Mouse (Mus musculus) kidney, embryonic 15.5 days (tissue): ENCODE data around the gene Eid2. TPM values are rescaled to one million over a fixed set of nuclear protein-coding genes. Genes with fewer than 3 reads are reported as not detected.
"Not testable (repeated sequence)": the region's sequence is repeated elsewhere in the genome, so short reads cannot be mapped to it uniquely, and the experiment has no call there.

Experiments used
- ATAC-seq: fragments of 200-750 bp; cut with Nextera tagmentation; replicated peaks from 2 replicates; pipeline ENCODE4 v1.8.0; 2017; ENCODE audit warnings: moderate TSS enrichment; ENCODE audit not compliant: low FRiP score
- H3K27ac ChIP-seq: fragments of 300-500 bp; sonication (generic); 2 replicates; pipeline ENCODE4 v1.5.1; 2015; ENCODE audit warnings: mild to moderate bottlenecking, inconsistent platforms
- H3K27me3 ChIP-seq: fragments of 300-500 bp; sonication (generic); 2 replicates; pipeline ENCODE4 v1.6.1; 2015; ENCODE audit warnings: inconsistent platforms
- H3K36me3 ChIP-seq: fragments of 300-500 bp; sonication (generic); 2 replicates; pipeline ENCODE4 v1.6.1; 2015; ENCODE audit warnings: inconsistent platforms
- H3K4me1 ChIP-seq: fragments of 300-500 bp; sonication (generic); 2 replicates; pipeline ENCODE4 v1.6.1; 2015; ENCODE audit warnings: inconsistent platforms
- H3K4me2 ChIP-seq: fragments of 300-500 bp; sonication (generic); 2 replicates; pipeline ENCODE4 v1.6.1; 2015; ENCODE audit warnings: moderate library complexity, mild to moderate bottlenecking, inconsistent platforms
- H3K4me3 ChIP-seq: fragments of 300-500 bp; sonication (generic); replicated peaks from 2 replicates; pipeline ENCODE4 v1.5.1; 2015; ENCODE audit warnings: mild to moderate bottlenecking, inconsistent platforms
- H3K9ac ChIP-seq: fragments of 300-500 bp; sonication (generic); 2 replicates; pipeline ENCODE4 v1.6.1; 2015; ENCODE audit warnings: mild to moderate bottlenecking, inconsistent platforms
- H3K9me3 ChIP-seq: fragments of 300-500 bp; sonication (generic); replicated peaks from 2 replicates; pipeline ENCODE4 v1.6.1; 2016; ENCODE audit warnings: inconsistent platforms
- WGBS: fragments of 180-500 bp; shearing (Covaris S2); methylation state at CpG from one replicate; pipeline ENCODE4 v1.1.7; 2015; ENCODE audit warnings: mixed read lengths; 5-methylcytosine and 5-hydroxymethylcytosine counted together
- polyA plus RNA-seq: library from polyadenylated mRNA; unstranded; fragments of >200 nt; fragmentation: Nextera tagmentation; extraction: Ambion mirVana; gene quantifications from 2 replicates; pipeline ENCODE4 v1.2.1, GENCODE M21; 2015

Eid2 gene
- 1.8 and 2.1 TPM in 2 replicates for polyA plus RNA-seq

GRCm38 (mm10) chr7:28267129-28268041 lies at the start of gene Eid2:
Eid2 (plus strand) TSS chr7:28267881.
- Histone ChIP-seq H3K36me3 (peaks cover 25% of the 10 kb centered on the region), H3K4me2 (peak within 1 kb of the TSS; percentile 71), H3K9ac (peak within 1 kb of the TSS; percentile 97), H3K4me3 (peak within 1 kb of the TSS; percentile 89), H3K4me1 (peaks cover 11% of the 10 kb centered on the region), H3K27ac (peak within 1 kb of the TSS; percentile 88), H3K9me3 (no peaks in the 10 kb centered on the region), H3K27me3 (no peaks in the 10 kb centered on the region)
- 7% methylated on average over 57 of the region's 57 CpGs for WGBS
- peak; percentile 94 for ATAC-seq

- not testable (repeated sequence) for H3K36me3 ChIP-seq, H3K27me3 ChIP-seq, H3K9me3 ChIP-seq, H3K4me3 ChIP-seq, H3K4me2 ChIP-seq, ATAC-seq, H3K27ac ChIP-seq, H3K9ac ChIP-seq, H3K4me1 ChIP-seq
- 89% methylated on average over 20 of the region's 20 CpGs for WGBS
These were observed 48.5 kb upstream of the Eid2 start for GRCm38 (mm10) chr7:28218951-28219740.

GRCm38 (mm10) chr7:28226836-28227235 lies 40.8 kb upstream of the Eid2 start:
- not testable (repeated sequence) for H3K9me3 ChIP-seq, H3K27ac ChIP-seq, ATAC-seq, H3K36me3 ChIP-seq, H3K27me3 ChIP-seq, H3K4me1 ChIP-seq, H3K9ac ChIP-seq, H3K4me2 ChIP-seq, H3K4me3 ChIP-seq
- 84% methylated on average over 4 of the region's 4 CpGs for WGBS

DNA sequence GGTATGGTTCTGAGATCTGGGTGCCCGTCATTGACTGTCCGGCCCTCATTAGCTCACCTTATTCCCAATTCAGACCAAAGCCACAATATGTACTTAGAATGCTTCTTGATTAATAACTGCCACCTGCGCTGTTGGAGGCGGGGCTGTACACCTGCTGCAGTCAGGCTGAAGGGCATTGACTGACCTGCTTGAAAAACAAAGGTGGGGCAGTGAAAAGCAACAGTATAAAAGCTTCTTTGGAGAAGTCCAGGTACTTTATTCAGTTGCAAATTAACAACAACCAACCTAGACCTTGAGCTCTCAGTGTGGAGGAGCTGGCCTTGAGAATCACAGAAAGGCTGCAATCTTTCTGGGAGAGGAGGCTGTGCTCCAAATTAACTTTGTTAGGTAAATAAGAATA lies 40.3 kb upstream of the Eid2 start:
- H3K9me3 ChIP-seq, H3K4me2 ChIP-seq, H3K27ac ChIP-seq, H3K36me3 ChIP-seq, H3K4me1 ChIP-seq, H3K27me3 ChIP-seq, ATAC-seq, H3K9ac ChIP-seq, H3K4me3 ChIP-seq: not testable (repeated sequence)
- WGBS = 93% methylated on average over 4 of the region's 4 CpGs

- not testable (repeated sequence) for H3K4me3 ChIP-seq, ATAC-seq, H3K9me3 ChIP-seq, H3K4me1 ChIP-seq, H3K27me3 ChIP-seq, H3K4me2 ChIP-seq, H3K36me3 ChIP-seq, H3K9ac ChIP-seq, H3K27ac ChIP-seq
- 75% methylated on average over 2 of the region's 2 CpGs for WGBS
These were observed 23.7 kb upstream of the Eid2 start for GRCm38 (mm10) chr7:28243943-28244342.

- no peak for ATAC-seq
- no peaks in the 10 kb centered on the region for H3K4me1 ChIP-seq
- no peak overlapping the region for H3K4me2 ChIP-seq
- no peaks in the 10 kb centered on the region for H3K9me3 ChIP-seq
- no peak overlapping the region for H3K27ac ChIP-seq
- no peaks in the 10 kb centered on the region for H3K36me3 ChIP-seq
- no peaks in the 10 kb centered on the region for H3K27me3 ChIP-seq
- 89% methylated on average over 3 of the region's 3 CpGs for WGBS
- H3K9ac ChIP-seq = no peak overlapping the region
- H3K4me3 ChIP-seq = no peak overlapping the region
These were observed 18.7 kb upstream of the Eid2 start for GRCm38 (mm10) chr7:28248957-28249356.

DNA sequence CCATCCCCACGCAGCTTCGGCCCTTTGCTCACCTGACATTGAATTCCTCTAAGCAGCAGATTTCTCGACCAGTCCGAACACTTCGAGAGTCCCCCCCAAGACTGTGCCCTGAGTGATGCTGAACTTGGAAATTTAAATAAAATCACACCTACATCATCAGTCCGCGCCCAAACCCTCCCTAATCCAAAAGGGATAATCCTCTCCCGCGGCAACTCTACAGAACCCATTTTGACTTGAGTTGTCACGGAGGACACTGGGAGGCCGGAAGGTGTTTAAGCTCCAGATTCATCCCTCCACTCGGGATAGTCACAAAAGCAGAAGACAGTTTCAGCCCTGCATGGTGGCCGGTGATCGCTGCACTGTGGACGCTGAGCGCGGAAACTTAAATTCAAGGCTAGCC lies 15.7 kb upstream of the Eid2 start:
- no peak for ATAC-seq
- WGBS = 89% methylated on average over 17 of the region's 17 CpGs
- Histone ChIP-seq H3K27ac (no peak overlapping the region), H3K4me3 (no peak overlapping the region), H3K9me3 (peaks cover 7% of the 10 kb centered on the region; the same call in 1 of the 2 replicates), H3K36me3 (no peaks in the 10 kb centered on the region), H3K4me1 (no peaks in the 10 kb centered on the region), H3K27me3 (no peaks in the 10 kb centered on the region), H3K4me2 (no peak overlapping the region), H3K9ac (no peak overlapping the region)

DNA sequence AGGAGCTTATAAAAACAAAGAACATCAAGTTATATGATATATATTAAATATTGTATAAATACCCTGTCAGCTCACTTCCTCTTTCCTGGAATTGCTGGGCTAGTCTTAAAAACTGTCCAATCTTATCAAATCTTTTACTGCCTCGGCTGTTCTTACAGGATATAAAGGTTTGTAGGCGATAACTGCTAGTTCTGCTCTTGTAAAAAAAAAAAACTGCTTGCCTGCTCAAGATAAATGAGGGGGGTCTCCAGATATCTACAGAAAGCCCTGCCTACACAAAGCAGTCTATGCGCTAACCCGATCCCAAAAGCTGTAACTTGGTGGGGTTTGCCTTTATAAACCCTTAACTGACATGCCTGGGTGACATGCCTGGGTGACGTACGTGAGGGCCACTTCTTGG lies 13.1 kb upstream of the Eid2 start:
- Histone ChIP-seq H3K27me3 (no peaks in the 10 kb centered on the region), H3K4me3 (no peak overlapping the region), H3K9me3 (peaks cover 7% of the 10 kb centered on the region; the same call in 1 of the 2 replicates), H3K36me3 (no peaks in the 10 kb centered on the region), H3K27ac (no peak overlapping the region), H3K9ac (no peak overlapping the region), H3K4me1 (no peaks in the 10 kb centered on the region), H3K4me2 (no peak overlapping the region)
- no peak for ATAC-seq
- WGBS = 78% methylated on average over 6 of the region's 6 CpGs

DNA sequence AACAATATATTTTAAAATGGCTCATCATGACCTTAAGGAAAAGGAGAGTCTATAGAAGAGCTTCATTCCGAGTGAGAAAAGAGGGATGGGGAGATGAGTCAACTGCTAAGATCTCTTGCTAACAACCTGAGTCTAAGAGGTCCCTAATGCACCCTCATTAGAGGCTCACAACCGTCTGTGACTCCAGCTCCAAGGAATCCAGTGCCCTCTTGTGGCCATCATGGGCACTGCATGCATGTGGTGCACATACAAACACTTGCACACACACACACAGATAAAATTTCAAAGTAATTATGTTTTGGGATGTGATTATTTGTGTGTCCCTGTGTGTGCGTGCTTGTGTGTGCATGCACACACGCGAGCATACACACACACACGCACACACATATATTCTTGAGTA lies 12.2 kb upstream of the Eid2 start:
- peaks cover 7% of the 10 kb centered on the region; the same call in 1 of the 2 replicates for H3K9me3 ChIP-seq

GRCm38 (mm10) chr7:28262861-28263260 lies 4.8 kb upstream of the Eid2 start:
- no peak for ATAC-seq

More for the DNA sequence above, 12.2 kb upstream of the Eid2 start:
- no peak for ATAC-seq
- Histone ChIP-seq H3K9ac (no peak overlapping the region), H3K4me2 (no peak overlapping the region), H3K4me3 (no peak overlapping the region), H3K27ac (no peak overlapping the region), H3K27me3 (no peaks in the 10 kb centered on the region), H3K36me3 (no peaks in the 10 kb centered on the region), H3K4me1 (no peaks in the 10 kb centered on the region)
- WGBS = 85% methylated on average over 6 of the region's 6 CpGs

GRCm38 (mm10) chr7:28263786-28264185 lies 3.9 kb upstream of the Eid2 start:
- Histone ChIP-seq H3K27ac (no peak overlapping the region), H3K9ac (no peak overlapping the region), H3K9me3 (no peaks in the 10 kb centered on the region), H3K36me3 (no peaks in the 10 kb centered on the region), H3K4me1 (peaks cover 6% of the 10 kb centered on the region), H3K4me3 (no peak overlapping the region), H3K4me2 (no peak overlapping the region), H3K27me3 (no peaks in the 10 kb centered on the region)
- WGBS = 3% methylated on average over 15 of the region's 15 CpGs
- ATAC-seq = no peak; the same call in 1 of the 2 replicates

More at GRCm38 (mm10) chr7:28262861-28263260, 4.8 kb upstream of the Eid2 start:
- WGBS = 44% methylated on average over 5 of the region's 5 CpGs
- Histone ChIP-seq H3K4me3 (no peak overlapping the region), H3K27ac (no peak overlapping the region), H3K27me3 (no peaks in the 10 kb centered on the region), H3K36me3 (no peaks in the 10 kb centered on the region), H3K4me1 (no peaks in the 10 kb centered on the region), H3K9me3 (no peaks in the 10 kb centered on the region), H3K9ac (no peak overlapping the region), H3K4me2 (no peak overlapping the region)

DNA sequence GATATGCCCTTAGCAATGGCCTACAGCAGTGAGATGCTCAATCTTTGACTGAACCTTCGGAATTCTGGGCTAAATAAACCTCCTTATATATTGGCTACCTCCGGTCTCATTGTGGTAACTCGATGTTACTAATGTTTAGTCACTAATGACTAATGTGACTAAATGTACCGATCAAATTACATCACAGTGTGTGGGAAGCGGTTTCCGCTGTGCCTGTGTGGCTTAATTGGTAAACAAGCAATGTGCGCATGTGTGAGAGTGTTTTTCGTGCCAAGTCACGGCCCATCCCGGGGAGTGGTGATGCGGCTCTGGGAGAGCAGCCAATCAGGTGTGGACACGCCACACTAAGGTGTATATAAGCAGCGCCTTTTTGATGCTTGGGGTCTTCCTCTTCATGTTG lies 2.3 kb upstream of the Eid2 start:
- no peak overlapping the region for H3K4me2 ChIP-seq
- no peak for ATAC-seq
- no peak overlapping the region for H3K4me3 ChIP-seq
- H3K9ac ChIP-seq = no peak overlapping the region
- H3K27me3 ChIP-seq = no peaks in the 10 kb centered on the region
- H3K27ac ChIP-seq = no peak overlapping the region
- no peaks in the 10 kb centered on the region for H3K9me3 ChIP-seq
- H3K36me3 ChIP-seq = peaks cover 9% of the 10 kb centered on the region
- 86% methylated on average over 13 of the region's 13 CpGs for WGBS
- peaks cover 11% of the 10 kb centered on the region for H3K4me1 ChIP-seq
